21 mouse cellular contexts compared by ENCODE assay signal in genomic region chr9:58769943-58770342, GRCm38 (mm10). TPM values are rescaled to one million over a fixed set of nuclear protein-coding genes. Genes with fewer than 3 reads are reported as not detected.
A peak's percentile ranks its signal among the peaks of the same experiment; 100 is the strongest.
DNase-seq lines count a peak whose midpoint lies in the region; ATAC-seq lines count a peak whose summit lies in the region.
"Had no signal": no experiment of that assay in that cellular context is flagged by ENCODE, and none has a peak within 500 bp of the region (broad histone marks: within the 10 kb centered on the region; RNA-seq: fewer than 3 reads in every experiment).

No protein-coding gene starts in this region.

- H3K27ac ChIP-seq in heart, embryonic 12.5 days (ENCODE audit: poor library complexity, severe bottlenecking): no peak overlapping the region
- no peak overlapping the region for H3K27ac ChIP-seq in kidney, embryonic 16.5 days (ENCODE audit: low read length)
- H3K27ac ChIP-seq in liver, embryonic 11.5 days (ENCODE audit: low read depth, low read length): no peak overlapping the region
- H3K27ac ChIP-seq: limb, embryonic 15.5 days; lung, embryonic 15.5 days had no signal

- peaks cover 6% of the 10 kb centered on the region for H3K4me1 ChIP-seq in heart, embryonic 12.5 days (replicated peaks)
- no peaks in the 10 kb centered on the region for H3K4me1 ChIP-seq in kidney, embryonic 16.5 days (ENCODE audit: insufficient read depth, low read length)
- no peaks in the 10 kb centered on the region; the same call in 1 of the 2 replicates for H3K4me1 ChIP-seq in liver, embryonic 11.5 days (replicated peaks; ENCODE audit: control insufficient read depth, insufficient read depth, low read length)
- H3K4me1 ChIP-seq: limb, embryonic 15.5 days; lung, embryonic 15.5 days had no signal

- no peaks in the 10 kb centered on the region for H3K27me3 ChIP-seq in heart, embryonic 12.5 days (replicated peaks)
- H3K27me3 ChIP-seq in kidney, embryonic 16.5 days (ENCODE audit: insufficient read depth, low read length): no peaks in the 10 kb centered on the region
- H3K27me3 ChIP-seq in liver, embryonic 11.5 days (replicated peaks; ENCODE audit: control insufficient read depth, insufficient read depth, low read length): no peaks in the 10 kb centered on the region
- H3K27me3 ChIP-seq: hindbrain, embryonic 13.5 days; lung, embryonic 15.5 days had no signal

- no peak for DNase-seq in heart, adult 18-20 months
- no peak for DNase-seq in kidney, adult 11 months
- DNase-seq in liver, embryonic 11.5 days (ENCODE audit: low spot score): no peak
- peak; percentile 73 for DNase-seq in thymus, postnatal 25 days
- DNase-seq in layer of hippocampus, adult 9-11 months: no peak
- DNase-seq in left cerebral cortex, adult 9 months (ENCODE audit: low spot score in 2 of 2): no peak
- DNase-seq: cerebellum, postnatal 14 days; gastrocnemius, postnatal 14 days; midbrain, embryonic 14.5 days; right cerebral cortex, postnatal 4 days had no signal

- peak overlapping the region; percentile 39; the same call in 1 of the 2 replicates for H3K4me2 ChIP-seq in heart, embryonic 12.5 days
- 0 out of 2 replicates have a peak overlapping the region, but pooled peaks have one; percentile 12 for H3K4me2 ChIP-seq in kidney, embryonic 16.5 days (replicated peaks; ENCODE audit: low read depth, low read length)
- peak overlapping the region; percentile 36 for H3K4me2 ChIP-seq in liver, embryonic 11.5 days
- H3K4me2 ChIP-seq: hindbrain, embryonic 13.5 days; limb, embryonic 15.5 days; lung, embryonic 15.5 days had no signal

- no peak overlapping the region for H3K9ac ChIP-seq in heart, embryonic 12.5 days
- no peak overlapping the region for H3K9ac ChIP-seq in kidney, embryonic 16.5 days (replicated peaks; ENCODE audit: low read length)
- no peak overlapping the region for H3K9ac ChIP-seq in liver, embryonic 11.5 days (ENCODE audit: low read depth, low read length)
- H3K9ac ChIP-seq: hindbrain, embryonic 13.5 days; limb, embryonic 15.5 days; lung, embryonic 15.5 days had no signal

- no peak overlapping the region for H3K4me3 ChIP-seq in heart, embryonic 12.5 days
- no peak overlapping the region for H3K4me3 ChIP-seq in kidney, embryonic 16.5 days (ENCODE audit: low read length)
- H3K4me3 ChIP-seq in liver, embryonic 11.5 days (ENCODE audit: low read depth, low read length): no peak overlapping the region
- H3K4me3 ChIP-seq: hindbrain, embryonic 13.5 days; limb, embryonic 15.5 days; lung, embryonic 15.5 days had no signal

- WGBS in heart, embryonic 12.5 days: 54% methylated on average over 12 of the region's 12 CpGs
- 63% methylated on average over 12 of the region's 12 CpGs for WGBS in kidney, embryonic 16.5 days
- WGBS in liver, embryonic 11.5 days: 51% methylated on average over 12 of the region's 12 CpGs

- ATAC-seq in heart, embryonic 12.5 days (ENCODE audit: insufficient number of reproducible peaks, low FRiP score): no peak
- no peak for ATAC-seq in kidney, embryonic 16.5 days (ENCODE audit: low FRiP score, low TSS enrichment)
- no peak for ATAC-seq in liver, embryonic 11.5 days (replicated peaks; ENCODE audit: low FRiP score)
- ATAC-seq: forebrain, embryonic 16.5 days; intestine, postnatal 0 days; Patski had no signal

- H3K9me3 ChIP-seq in heart, embryonic 12.5 days (replicated peaks): peaks cover 2% of the 10 kb centered on the region; the same call in 1 of the 2 replicates
- H3K9me3 ChIP-seq in kidney, embryonic 16.5 days (ENCODE audit: low read length): no peaks in the 10 kb centered on the region
- no peaks in the 10 kb centered on the region for H3K9me3 ChIP-seq in liver, embryonic 11.5 days (ENCODE audit: control insufficient read depth, low read length)
- H3K9me3 ChIP-seq: hindbrain, embryonic 13.5 days; limb, embryonic 15.5 days; lung, embryonic 15.5 days had no signal

- no peaks in the 10 kb centered on the region for H3K36me3 ChIP-seq in heart, embryonic 12.5 days
- no peaks in the 10 kb centered on the region for H3K36me3 ChIP-seq in kidney, embryonic 16.5 days (ENCODE audit: insufficient read depth, low read length)
- H3K36me3 ChIP-seq in liver, embryonic 11.5 days (ENCODE audit: control insufficient read depth, insufficient read depth, low read length): no peaks in the 10 kb centered on the region
- H3K36me3 ChIP-seq: hindbrain, embryonic 13.5 days; limb, embryonic 15.5 days; lung, embryonic 15.5 days had no signal

RNA-seq across cellular contexts. Expression of gene Rec114, which starts 26.2 kb away (rescaled TPM):
- polyA plus RNA-seq in heart, embryonic 12.5 days (2016; fragmentation: Nextera tagmentation; extraction: Ambion mirVana): 10.8 and 15.5 TPM in 2 replicates
- 1 to 10 TPM; 2.3 to 2.7 TPM for total RNA-seq in heart, adult 18-20 months (2021)
- 1.6 and 3.8 TPM in 2 replicates for polyA plus RNA-seq in kidney, embryonic 16.5 days (2015; fragmentation: Nextera tagmentation; extraction: Ambion mirVana)
- 14.7 and 19.1 TPM in 2 replicates for polyA plus RNA-seq in liver, embryonic 11.5 days (2014; fragmentation: Nextera tagmentation; extraction: Ambion mirVana)
- total RNA-seq: left cerebral cortex, adult 18-20 months had no signal
- polyA plus RNA-seq: large intestine, adult 2 months had no signal

RNA-seq across cellular contexts. Expression of gene Hcn4, which starts 53.3 kb away (rescaled TPM):
- polyA plus RNA-seq in heart, embryonic 12.5 days (2016; fragmentation: Nextera tagmentation; extraction: Ambion mirVana): 2.3 and 2.5 TPM in 2 replicates
- 1 to 10 TPM; 6.6 to 6.8 TPM for total RNA-seq in heart, adult 18-20 months (2021)
- 0.34 and 0.39 TPM in 2 replicates for polyA plus RNA-seq in kidney, embryonic 16.5 days (2015; fragmentation: Nextera tagmentation; extraction: Ambion mirVana)
- polyA plus RNA-seq in liver, embryonic 11.5 days (2014; fragmentation: Nextera tagmentation; extraction: Ambion mirVana): 0.39 and 0.40 TPM in 2 replicates
- total RNA-seq: megakaryocyte progenitor cell, adult 5-6 weeks had no signal
